Mouse (Mus musculus) small intestine, adult 2 months (tissue): ENCODE data around the gene Ryr2.

Source experiments
- CTCF ChIP-seq: fragments of 200-500 bp; IDR thresholded peaks from 2 replicates; pipeline ENCODE4 v1.5.1; 2012; ENCODE audit warnings: low read depth, mild to moderate bottlenecking, control low read depth, inconsistent platforms, low read length, moderate library complexity, mixed read lengths; ENCODE audit not compliant: insufficient replicate concordance, insufficient read length; ENCODE audit errors: extremely low read depth
- POLR2A ChIP-seq: fragments of 200-500 bp; IDR thresholded peaks from 2 replicates; pipeline ENCODE4 v1.6.1; 2012; ENCODE audit warnings: low read depth, mild to moderate bottlenecking, control low read depth, inconsistent platforms, low read length, moderate library complexity

DNA sequence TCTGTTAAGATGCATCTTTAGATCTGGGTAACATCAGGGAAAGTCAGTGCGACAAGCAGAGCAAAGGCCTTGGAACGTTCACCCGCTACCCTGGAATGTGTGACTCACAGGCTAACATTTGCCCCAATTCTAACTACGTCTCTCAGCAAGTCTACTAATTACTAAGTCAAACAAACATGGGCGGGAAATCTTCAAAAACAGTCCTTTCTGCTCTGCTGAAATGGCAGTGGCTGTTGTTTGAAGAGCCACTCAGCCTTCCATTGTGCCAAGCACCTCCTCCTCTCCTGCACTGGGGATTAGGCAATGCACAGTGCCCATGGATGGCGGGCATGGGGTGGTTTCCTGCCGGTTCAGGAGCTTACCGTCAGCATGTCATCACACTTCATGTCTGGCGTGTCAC is 540.3 kb downstream of the Ryr2 start:
- TF ChIP-seq CTCF (no peak), POLR2A (no peak)
